Mouse (Mus musculus) megakaryocyte, embryonic 14.5 days (primary cell): ENCODE measurements at regions not wholly inside any gene's neighbourhood (a gene's known extent, or its start where the extent isn't known, plus 50 kb on each side); places are given as distances from the start of the nearest gene placed in this dataset.

ENCODE experiments used
- FLI1 ChIP-seq: IDR thresholded peaks from 2 replicates; pipeline ENCODE4 v1.6.1; 2012; ENCODE audit warnings: low read length, inconsistent platforms, mixed read lengths
- GATA1 ChIP-seq: IDR thresholded peaks from 3 replicates; pipeline ENCODE4 v1.6.1; 2012; ENCODE audit warnings: mixed read lengths, low read length, inconsistent platforms, borderline replicate concordance

- no peak for TF ChIP-seq FLI1
- TF ChIP-seq GATA1, result no peak
These were observed 108.4 kb upstream of the Ifne start for GRCm38 (mm10) chr4:88988363-88988762.
